27 mouse cellular contexts compared by ENCODE assay signal in genomic region chr6:136800710-136801109, GRCm38 (mm10). TPM values are rescaled to one million over a fixed set of nuclear protein-coding genes. Genes with fewer than 3 reads are reported as not detected.
"Had no signal": no experiment of that assay in that cellular context is flagged by ENCODE, and none has a peak within 500 bp of the region (broad histone marks: within the 10 kb centered on the region; RNA-seq: fewer than 3 reads in every experiment).

No protein-coding gene starts in this region.

- H3K9ac ChIP-seq: heart, embryonic 13.5 days; heart, embryonic 15.5 days; hindbrain, embryonic 12.5 days; hindbrain, embryonic 14.5 days; kidney, embryonic 15.5 days; limb, embryonic 13.5 days; limb, embryonic 15.5 days had no signal

- H3K4me3 ChIP-seq: gastrocnemius, adult 2 months; heart, adult 2 months; heart, embryonic 13.5 days; heart, embryonic 15.5 days; hindbrain, embryonic 10.5 days; hindbrain, embryonic 12.5 days; kidney, embryonic 15.5 days; limb, embryonic 13.5 days; limb, embryonic 15.5 days had no signal

- H3K4me2 ChIP-seq: heart, embryonic 11.5 days; heart, embryonic 13.5 days; heart, embryonic 15.5 days; hindbrain, embryonic 12.5 days; hindbrain, embryonic 14.5 days; kidney, embryonic 15.5 days; limb, embryonic 13.5 days; limb, embryonic 15.5 days had no signal

- H3K27me3 ChIP-seq: heart, embryonic 13.5 days; heart, embryonic 15.5 days; hindbrain, embryonic 12.5 days; kidney, embryonic 15.5 days; limb, embryonic 13.5 days; limb, embryonic 15.5 days had no signal

- DNase-seq: gastrocnemius, adult 2 months; gastrocnemius, postnatal 10 days; gastrocnemius, postnatal 25 days; heart, adult 2 months; heart, postnatal 4 days; kidney, adult 11 months; kidney, adult 2 months; kidney, adult 9 months; kidney, postnatal 14 days; kidney, postnatal 36 days; layer of hippocampus, adult 9-11 months; layer of hippocampus, postnatal 36 days; left cerebral cortex, postnatal 4 days had no signal

- H3K9me3 ChIP-seq: heart, embryonic 13.5 days; heart, embryonic 15.5 days; hindbrain, embryonic 10.5 days; hindbrain, embryonic 12.5 days; kidney, embryonic 15.5 days; limb, embryonic 13.5 days; limb, embryonic 15.5 days had no signal

- H3K27ac ChIP-seq: gastrocnemius, adult 2 months; heart, adult 2 months; heart, embryonic 13.5 days; heart, embryonic 15.5 days; hindbrain, embryonic 10.5 days; hindbrain, embryonic 12.5 days; hindbrain, embryonic 14.5 days; hindbrain, postnatal 0 days; kidney, embryonic 15.5 days; kidney, postnatal 0 days; limb, embryonic 13.5 days; limb, embryonic 15.5 days had no signal

- ATAC-seq: forebrain, embryonic 16.5 days; hindbrain, postnatal 0 days; intestine, embryonic 16.5 days had no signal

- H3K36me3 ChIP-seq: heart, embryonic 13.5 days; heart, embryonic 15.5 days; hindbrain, embryonic 10.5 days; hindbrain, embryonic 12.5 days; kidney, embryonic 15.5 days; limb, embryonic 13.5 days; limb, embryonic 15.5 days had no signal

RNA-seq across cellular contexts. Expression of gene Gucy2c, which starts 19.1 kb away (rescaled TPM):
- polyA plus RNA-seq: heart, adult 2 months; heart, postnatal 0 days had no signal
